Mouse (Mus musculus): Measurements from ENCODE around the gene Ikzf3. TPM values are rescaled to one million over a fixed set of nuclear protein-coding genes. Genes with fewer than 3 reads are reported as not detected.

The Ikzf3 gene
- polyA plus RNA-seq, 1 experiment from 2014 or later = not detected

GRCm38 (mm10) chr11:98457367-98458120 is 88.3 kb downstream of the Ikzf3 start:
- peak; percentile 93 for DNase-seq (ENCODE audit: low spot score)
- H3K27ac ChIP-seq = peak overlapping the region; percentile 83
- H3K4me3 ChIP-seq = peak overlapping the region; percentile 63
- peaks cover 22% of the 10 kb centered on the region for H3K4me1 ChIP-seq
- no peaks in the 10 kb centered on the region for H3K36me3 ChIP-seq
- under 1% methylated on average over 52 of the region's 64 CpGs for WGBS
- H3K9me3 ChIP-seq (replicated peaks) = no peaks in the 10 kb centered on the region
- H3K27me3 ChIP-seq (ENCODE audit: low read depth, poor library complexity, severe bottlenecking) = peaks cover 50% of the 10 kb centered on the region

- no peaks in the 10 kb centered on the region for H3K36me3 ChIP-seq
- 34% methylated on average over 9 of the region's 9 CpGs for WGBS
- H3K27me3 ChIP-seq (ENCODE audit: low read depth, poor library complexity, severe bottlenecking) = peaks cover 44% of the 10 kb centered on the region
- peak overlapping the region; percentile 63 for H3K4me3 ChIP-seq
- H3K27ac ChIP-seq = peak overlapping the region; percentile 83
- H3K9me3 ChIP-seq (replicated peaks) = no peaks in the 10 kb centered on the region
- H3K4me1 ChIP-seq = peaks cover 22% of the 10 kb centered on the region
- no peak for DNase-seq (ENCODE audit: low spot score)
These were observed 88.9 kb downstream of the Ikzf3 start for GRCm38 (mm10) chr11:98456945-98457344.

GRCm38 (mm10) chr11:98456545-98456944 is 89.3 kb downstream of the Ikzf3 start:
- Histone ChIP-seq H3K27ac (no peak overlapping the region), H3K9me3 (replicated peaks) (no peaks in the 10 kb centered on the region), H3K4me1 (peaks cover 22% of the 10 kb centered on the region), H3K27me3 (ENCODE audit: low read depth, poor library complexity, severe bottlenecking) (peaks cover 40% of the 10 kb centered on the region), H3K36me3 (no peaks in the 10 kb centered on the region), H3K4me3 (no peak overlapping the region)
- WGBS = 82% methylated on average over 5 of the region's 5 CpGs
- DNase-seq (ENCODE audit: low spot score) = no peak

GRCm38 (mm10) chr11:98455484-98455883 is 90.3 kb downstream of the Ikzf3 start:
- Histone ChIP-seq H3K9me3 (replicated peaks) (no peaks in the 10 kb centered on the region), H3K4me3 (no peak overlapping the region), H3K4me1 (peaks cover 22% of the 10 kb centered on the region), H3K27me3 (ENCODE audit: low read depth, poor library complexity, severe bottlenecking) (peaks cover 30% of the 10 kb centered on the region), H3K27ac (no peak overlapping the region), H3K36me3 (no peaks in the 10 kb centered on the region)
- DNase-seq (ENCODE audit: low spot score) = no peak
- 85% methylated on average over 4 of the region's 4 CpGs for WGBS

GRCm38 (mm10) chr11:98449921-98450771 is 95.7 kb downstream of the Ikzf3 start:
- Histone ChIP-seq H3K27me3 (ENCODE audit: low read depth, poor library complexity, severe bottlenecking) (peaks cover 55% of the 10 kb centered on the region), H3K4me1 (peaks cover 35% of the 10 kb centered on the region), H3K27ac (no peak overlapping the region), H3K9me3 (replicated peaks) (no peaks in the 10 kb centered on the region), H3K36me3 (no peaks in the 10 kb centered on the region), H3K4me3 (no peak overlapping the region)
- WGBS = 83% methylated on average over 20 of the region's 20 CpGs
- no peak for DNase-seq (ENCODE audit: low spot score)

GRCm38 (mm10) chr11:98449419-98449818 is 96.4 kb downstream of the Ikzf3 start:
- Histone ChIP-seq H3K9me3 (replicated peaks) (no peaks in the 10 kb centered on the region), H3K27ac (no peak overlapping the region), H3K36me3 (no peaks in the 10 kb centered on the region), H3K27me3 (ENCODE audit: low read depth, poor library complexity, severe bottlenecking) (peaks cover 57% of the 10 kb centered on the region), H3K4me3 (no peak overlapping the region), H3K4me1 (peaks cover 35% of the 10 kb centered on the region)
- WGBS = 86% methylated on average over 3 of the region's 3 CpGs
- no peak for DNase-seq (ENCODE audit: low spot score)

GRCm38 (mm10) chr11:98448191-98448790 is 97.5 kb downstream of the Ikzf3 start:
- no peaks in the 10 kb centered on the region for H3K36me3 ChIP-seq
- no peak overlapping the region; the same call in 1 of the 2 replicates for H3K4me3 ChIP-seq
- 37% methylated on average over 13 of the region's 13 CpGs for WGBS
- H3K9me3 ChIP-seq (replicated peaks) = no peaks in the 10 kb centered on the region
- peaks cover 35% of the 10 kb centered on the region for H3K4me1 ChIP-seq
- H3K27me3 ChIP-seq (ENCODE audit: low read depth, poor library complexity, severe bottlenecking) = peaks cover 57% of the 10 kb centered on the region
- no peak for DNase-seq (ENCODE audit: low spot score)
- H3K27ac ChIP-seq = no peak overlapping the region

- Histone ChIP-seq H3K9me3 (replicated peaks) (no peaks in the 10 kb centered on the region), H3K27ac (peak overlapping the region; percentile 72; the same call in 1 of the 2 replicates), H3K36me3 (no peaks in the 10 kb centered on the region), H3K4me1 (peaks cover 35% of the 10 kb centered on the region), H3K4me3 (peak overlapping the region; percentile 27), H3K27me3 (ENCODE audit: low read depth, poor library complexity, severe bottlenecking) (peaks cover 57% of the 10 kb centered on the region)
- WGBS = 9% methylated on average over 7 of the region's 7 CpGs
- DNase-seq (ENCODE audit: low spot score) = no peak
These were observed 98.4 kb downstream of the Ikzf3 start for GRCm38 (mm10) chr11:98447475-98447834.

GRCm38 (mm10) chr11:98446562-98447474 is 99.0 kb downstream of the Ikzf3 start:
- no peaks in the 10 kb centered on the region for H3K36me3 ChIP-seq
- peaks cover 35% of the 10 kb centered on the region for H3K4me1 ChIP-seq
- H3K9me3 ChIP-seq (replicated peaks) = no peaks in the 10 kb centered on the region
- H3K4me3 ChIP-seq = peak overlapping the region; percentile 27
- peak overlapping the region; percentile 72 for H3K27ac ChIP-seq
- WGBS = 3% methylated on average over 32 of the region's 33 CpGs
- DNase-seq (ENCODE audit: low spot score) = no peak
- peaks cover 57% of the 10 kb centered on the region for H3K27me3 ChIP-seq (ENCODE audit: low read depth, poor library complexity, severe bottlenecking)

- DNase-seq (ENCODE audit: low spot score) = no peak
- H3K4me3 ChIP-seq = peak within 1 kb of the TSS; percentile 27
- H3K9me3 ChIP-seq (replicated peaks) = no peaks in the 10 kb centered on the region
- 3% methylated on average over 5 of the region's 5 CpGs for WGBS
- H3K36me3 ChIP-seq = no peaks in the 10 kb centered on the region
- peaks cover 35% of the 10 kb centered on the region for H3K4me1 ChIP-seq
- peaks cover 57% of the 10 kb centered on the region for H3K27me3 ChIP-seq (ENCODE audit: low read depth, poor library complexity, severe bottlenecking)
- H3K27ac ChIP-seq = peak within 1 kb of the TSS; percentile 72
These were observed 99.6 kb downstream of the Ikzf3 start, which contains the start of gene Grb7 for GRCm38 (mm10) chr11:98446213-98446561. Gene Grb7, plus strand, starts transcription at chr11:98446394.

GRCm38 (mm10) chr11:98445679-98446078 is 100.2 kb downstream of the Ikzf3 start:
- DNase-seq (ENCODE audit: low spot score) = no peak
- 45% methylated on average over 4 of the region's 4 CpGs for WGBS
- Histone ChIP-seq H3K9me3 (replicated peaks) (no peaks in the 10 kb centered on the region), H3K36me3 (no peaks in the 10 kb centered on the region), H3K27ac (0 out of 2 replicates have a peak overlapping the region, but pooled peaks have one; percentile 3), H3K27me3 (ENCODE audit: low read depth, poor library complexity, severe bottlenecking) (peaks cover 57% of the 10 kb centered on the region), H3K4me1 (peaks cover 35% of the 10 kb centered on the region), H3K4me3 (no peak overlapping the region)

GRCm38 (mm10) chr11:98445238-98445637 is 100.6 kb downstream of the Ikzf3 start:
- H3K4me3 ChIP-seq = no peak overlapping the region
- 34% methylated on average over 1 of the region's 1 CpGs for WGBS
- no peaks in the 10 kb centered on the region for H3K9me3 ChIP-seq (replicated peaks)
- 0 out of 2 replicates have a peak overlapping the region, but pooled peaks have one; percentile 3 for H3K27ac ChIP-seq
- no peak for DNase-seq (ENCODE audit: low spot score)
- no peaks in the 10 kb centered on the region for H3K36me3 ChIP-seq
- peaks cover 35% of the 10 kb centered on the region for H3K4me1 ChIP-seq
- H3K27me3 ChIP-seq (ENCODE audit: low read depth, poor library complexity, severe bottlenecking) = peaks cover 53% of the 10 kb centered on the region
